Mouse (Mus musculus): Measurements from ENCODE around the gene Abcg1.

Abcg1 gene

GRCm38 (mm10) chr17:31077561-31077960 is 20.1 kb downstream of the Abcg1 start:
- DNase-seq (ENCODE audit: inconsistent age in 2 of 2, low spot score in 1 of 2), result peak in 1 of 2 experiments; percentile 67

- no peak for DNase-seq (ENCODE audit: inconsistent age in 2 of 2, low spot score in 1 of 2)
These were observed 21.1 kb downstream of the Abcg1 start for GRCm38 (mm10) chr17:31078581-31078980.

DNA sequence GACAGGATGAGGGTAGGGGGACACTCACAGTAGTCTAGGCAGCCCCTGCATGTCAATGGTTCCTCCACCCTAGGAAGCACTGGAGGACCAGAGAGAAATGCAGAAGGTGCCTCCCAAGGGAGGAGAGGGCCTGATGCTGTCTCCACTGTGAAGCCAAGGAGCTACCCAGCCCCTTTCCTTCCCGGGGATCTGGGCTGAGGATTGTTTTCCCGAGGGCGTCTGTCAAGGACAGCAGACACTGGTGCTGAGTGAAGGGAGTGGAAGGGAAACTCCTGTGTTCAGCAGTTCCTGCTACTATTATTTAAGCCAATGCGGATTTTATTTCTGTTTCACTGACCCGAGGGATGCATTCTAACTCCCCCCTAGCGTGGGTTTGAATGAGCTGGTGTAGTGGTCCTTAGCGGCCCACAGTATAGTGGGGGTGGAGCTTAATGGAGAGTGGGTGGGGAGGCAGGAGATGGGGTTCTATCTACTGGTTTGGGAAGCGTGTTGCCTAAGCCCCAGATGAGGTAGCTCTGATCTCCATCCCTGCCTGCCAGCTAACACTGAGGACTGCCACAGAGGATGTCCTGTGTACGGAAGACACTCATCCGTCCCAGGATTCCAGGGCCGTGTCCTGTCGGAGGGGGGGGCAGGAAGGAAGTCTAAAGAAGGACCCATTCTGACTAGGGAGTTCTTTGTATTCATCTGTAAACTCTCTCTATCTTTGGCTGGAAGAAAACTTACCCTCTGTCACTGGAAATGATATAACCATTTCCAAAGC is 21.8 kb downstream of the Abcg1 start:
- peak; percentile 35 to 58 for DNase-seq (ENCODE audit: inconsistent age in 2 of 2, low spot score in 1 of 2)

DNA sequence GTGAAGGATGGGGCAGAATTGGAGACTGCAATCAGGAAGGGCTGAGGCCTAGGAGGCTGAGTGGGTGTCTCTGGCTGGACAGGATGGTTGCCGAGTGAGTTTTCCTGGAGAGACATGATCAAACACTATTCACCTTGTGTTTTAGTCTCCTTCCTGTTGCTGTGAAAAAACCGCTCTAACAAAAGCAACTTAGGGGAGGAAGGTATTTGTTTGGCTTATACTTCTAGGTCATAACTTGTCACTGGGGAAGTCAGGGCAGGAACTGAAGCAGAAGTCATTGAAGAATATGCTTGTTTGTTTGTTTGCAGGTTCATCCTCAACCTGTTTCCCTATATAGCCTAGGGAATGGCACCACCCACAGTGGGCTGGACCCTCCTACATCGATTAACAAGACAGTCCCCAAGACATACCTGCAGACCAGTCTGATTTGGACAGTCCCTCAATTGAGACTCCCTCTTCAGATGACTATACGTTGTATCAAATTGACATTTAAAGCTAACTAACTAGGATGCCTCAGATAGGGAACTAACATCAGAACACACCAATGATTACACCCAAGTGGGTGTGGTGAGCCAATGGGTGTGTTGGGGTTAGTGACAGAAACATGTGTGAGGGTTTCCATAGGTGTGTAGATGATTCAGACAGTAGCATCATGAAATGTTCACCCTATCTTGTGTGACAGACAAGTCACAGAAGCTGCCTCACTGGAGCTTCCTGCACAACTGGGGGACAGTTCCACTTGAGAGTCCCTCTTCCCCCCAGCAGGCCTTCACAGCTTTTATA is 25.0 kb downstream of the Abcg1 start:
- DNase-seq (ENCODE audit: inconsistent age in 2 of 2, low spot score in 1 of 2), result no peak

- no peak for DNase-seq (ENCODE audit: inconsistent age in 2 of 2, low spot score in 1 of 2)
These were observed 28.0 kb downstream of the Abcg1 start for GRCm38 (mm10) chr17:31085519-31085918.

- DNase-seq (ENCODE audit: inconsistent age in 2 of 2, low spot score in 1 of 2), result no peak
These were observed 28.7 kb downstream of the Abcg1 start for GRCm38 (mm10) chr17:31086196-31086595.

GRCm38 (mm10) chr17:31088711-31089110 is 31.2 kb downstream of the Abcg1 start:
- DNase-seq (ENCODE audit: inconsistent age in 2 of 2, low spot score in 1 of 2), result no peak

GRCm38 (mm10) chr17:31089848-31090247 is 32.4 kb downstream of the Abcg1 start:
- no peak for DNase-seq (ENCODE audit: inconsistent age in 2 of 2, low spot score in 1 of 2)

DNA sequence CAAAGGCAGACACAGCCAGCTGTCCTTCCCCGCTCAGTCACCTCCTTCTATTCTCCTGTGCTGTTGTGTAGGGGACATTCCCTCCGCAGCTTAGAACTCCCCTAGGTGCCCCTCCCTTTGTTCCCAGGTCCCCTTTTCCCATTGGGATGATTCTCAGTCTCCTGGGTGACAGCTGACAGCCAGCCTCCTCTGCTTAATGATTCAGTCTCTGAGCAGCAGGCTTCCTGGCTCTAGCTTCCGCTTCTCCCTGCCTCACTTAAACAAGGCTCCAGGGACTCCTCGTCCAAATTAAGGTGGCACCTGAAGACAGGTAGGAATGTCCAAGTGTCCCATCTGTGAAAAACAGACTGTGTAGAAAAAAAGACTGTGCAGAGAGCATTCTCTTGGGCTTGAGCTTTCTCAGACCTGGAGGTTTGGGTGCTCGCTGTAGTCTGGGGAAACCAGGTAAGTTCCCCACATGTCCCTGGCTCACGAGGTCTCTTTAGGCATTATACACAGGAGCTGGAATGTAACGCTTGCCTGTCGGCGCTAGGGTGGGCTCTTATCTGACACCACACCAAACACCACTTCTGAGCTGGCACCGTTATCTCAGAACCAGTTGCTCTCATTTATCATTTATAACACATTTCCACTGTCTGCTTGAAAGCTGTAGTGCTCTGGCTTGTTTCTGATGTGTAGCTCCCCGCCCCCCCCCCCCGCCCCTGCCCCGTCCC is 33.7 kb downstream of the Abcg1 start:
- DNase-seq (ENCODE audit: inconsistent age in 2 of 2, low spot score in 1 of 2), result no peak

DNA sequence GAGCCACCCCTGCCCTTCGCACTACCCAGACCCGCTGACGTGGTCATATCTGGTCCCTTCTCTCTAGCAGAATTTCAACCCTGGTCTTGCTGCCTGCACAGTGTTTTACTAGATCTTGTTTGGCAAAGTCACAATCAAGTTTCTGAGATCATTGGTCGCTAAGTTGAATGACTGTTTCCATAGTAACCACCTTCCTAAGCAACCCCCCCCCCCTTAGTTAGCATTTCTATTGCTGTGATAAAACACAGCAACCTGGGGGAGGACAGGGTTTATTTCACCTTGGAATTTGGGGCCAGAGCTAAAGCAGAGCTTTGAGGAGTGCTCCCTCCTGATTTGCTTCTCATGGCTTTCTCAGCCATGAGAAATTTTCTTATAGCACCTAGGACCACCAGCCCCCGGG is 37.3 kb downstream of the Abcg1 start:
- DNase-seq (ENCODE audit: inconsistent age in 2 of 2, low spot score in 1 of 2), result no peak

DNA sequence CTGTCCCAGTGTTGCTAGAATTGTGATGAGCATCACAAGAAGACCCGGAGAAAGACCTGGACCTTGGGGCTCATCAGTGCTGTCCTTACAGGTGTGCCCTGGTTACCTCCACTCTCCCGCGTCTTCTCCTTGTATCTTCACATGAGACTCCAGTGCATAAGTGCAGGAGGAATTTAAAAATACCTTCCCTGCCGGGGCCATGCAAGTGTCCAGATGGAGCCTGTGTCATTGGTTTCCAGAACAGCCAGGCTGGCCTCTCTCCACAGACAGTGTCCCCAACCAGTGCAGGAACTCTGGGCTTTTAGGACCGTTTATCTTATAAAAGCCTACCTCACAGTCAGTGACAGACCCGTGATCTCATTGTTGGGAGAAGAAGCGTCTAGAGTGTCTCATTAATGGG is 38.1 kb downstream of the Abcg1 start:
- DNase-seq (ENCODE audit: inconsistent age in 2 of 2, low spot score in 1 of 2), result no peak

DNA sequence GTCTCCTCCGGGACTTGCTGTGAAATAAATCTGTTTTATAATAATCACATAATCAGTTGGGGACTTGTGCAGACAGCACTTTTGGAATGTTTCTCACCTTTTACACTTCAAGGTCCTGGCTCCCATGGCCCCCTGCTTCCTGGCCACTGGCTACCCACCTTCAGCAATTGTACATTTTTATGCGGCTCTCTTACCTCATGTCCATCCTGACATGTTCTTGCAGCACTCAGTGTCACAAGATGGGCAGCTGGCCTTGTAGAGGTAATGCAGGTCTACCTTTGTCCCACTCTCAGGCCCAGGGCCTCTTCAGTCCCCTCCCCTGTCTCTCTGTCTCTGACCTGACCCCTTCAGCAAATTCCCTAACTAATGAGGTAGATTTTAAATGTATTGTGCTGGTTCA is 39.4 kb downstream of the Abcg1 start:
- DNase-seq (ENCODE audit: inconsistent age in 2 of 2, low spot score in 1 of 2), result no peak

DNA sequence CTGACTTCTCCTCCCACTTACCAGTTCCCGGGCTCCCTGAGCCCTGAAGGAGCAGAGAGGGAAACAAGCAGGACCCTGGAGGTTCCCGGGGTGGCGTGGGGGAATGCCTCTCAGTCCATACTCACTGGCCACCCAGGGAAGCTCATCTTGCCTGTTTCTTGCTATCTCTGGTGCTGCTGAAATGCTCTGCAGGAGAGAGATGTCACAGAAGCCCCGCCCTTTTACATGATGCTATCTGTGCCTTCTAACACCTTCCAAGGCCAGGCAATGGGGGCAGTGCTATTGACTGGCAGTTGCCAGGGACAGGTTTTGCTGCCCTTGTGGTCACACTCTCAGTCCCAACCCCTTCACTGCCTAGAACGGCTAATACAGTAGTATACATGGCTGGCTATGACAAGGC is 41.3 kb downstream of the Abcg1 start:
- DNase-seq (ENCODE audit: inconsistent age in 2 of 2, low spot score in 1 of 2), result no peak

DNA sequence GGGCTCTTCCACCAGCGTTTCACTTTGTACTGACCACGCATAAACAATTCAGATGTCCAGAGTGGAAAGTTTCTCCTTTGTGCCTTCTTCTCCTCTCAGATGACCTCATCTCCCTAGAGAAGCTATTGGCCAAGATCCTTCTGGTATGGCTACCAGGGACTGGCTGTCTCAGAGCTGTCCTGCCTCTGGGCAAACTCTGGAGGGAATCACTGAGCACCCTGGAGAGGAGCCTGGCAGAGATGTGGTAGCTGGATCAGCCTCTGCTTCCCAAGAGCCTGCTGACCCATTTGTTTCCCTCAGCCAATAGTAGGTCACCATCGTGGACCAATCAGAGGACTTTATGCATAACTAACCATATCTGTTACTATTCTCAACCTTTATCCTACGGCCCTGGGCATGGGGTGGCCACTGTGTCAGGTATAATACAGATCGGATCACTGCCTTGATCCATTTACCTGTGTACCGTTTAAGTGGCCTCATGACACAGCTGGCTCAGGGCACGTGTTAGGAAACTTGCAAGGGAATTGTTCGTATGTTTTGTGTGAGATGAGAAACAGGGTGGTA is 45.6 kb downstream of the Abcg1 start:
- peak in 1 of 2 experiments; percentile 58 for DNase-seq (ENCODE audit: inconsistent age in 2 of 2, low spot score in 1 of 2)

DNA sequence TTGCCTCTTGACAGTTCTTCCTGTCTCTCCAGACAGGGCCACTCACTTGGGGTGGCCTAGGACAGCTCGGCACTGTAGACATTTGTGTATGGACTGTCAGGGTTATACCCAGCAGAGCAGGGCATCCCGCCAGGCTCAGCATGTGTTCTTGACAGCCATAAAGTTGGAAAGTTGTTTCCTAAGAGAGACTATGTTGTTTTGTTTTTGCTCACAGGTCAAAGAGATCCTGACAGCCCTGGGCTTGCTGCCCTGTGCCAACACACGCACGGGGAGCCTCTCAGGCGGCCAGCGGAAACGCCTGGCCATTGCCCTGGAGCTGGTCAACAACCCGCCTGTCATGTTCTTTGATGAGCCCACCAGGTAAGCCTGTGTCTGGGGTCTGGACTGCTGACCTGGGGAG is 46.3 kb downstream of the Abcg1 start:
- peak in 1 of 2 experiments; percentile 36 for DNase-seq (ENCODE audit: inconsistent age in 2 of 2, low spot score in 1 of 2)

DNA sequence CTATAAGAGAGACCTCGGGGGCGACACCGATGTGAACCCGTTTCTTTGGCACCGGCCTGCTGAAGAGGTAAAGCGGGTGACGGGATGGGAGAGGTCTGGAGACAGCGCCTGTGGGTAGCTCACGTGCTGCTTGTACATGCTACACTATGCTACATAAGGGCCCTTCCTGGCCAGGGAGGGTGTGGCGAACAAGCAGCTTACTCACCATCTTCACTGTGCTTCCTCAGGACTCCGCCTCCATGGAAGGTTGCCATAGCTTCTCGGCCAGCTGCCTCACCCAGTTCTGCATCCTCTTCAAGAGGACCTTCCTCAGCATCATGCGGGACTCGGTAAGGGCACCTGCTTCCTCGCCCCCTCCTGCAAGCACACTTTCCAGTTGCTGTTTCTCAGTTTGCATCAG is 50.9 kb downstream of the Abcg1 start:
- DNase-seq (ENCODE audit: inconsistent age in 2 of 2, low spot score in 1 of 2), result no peak

- DNase-seq (ENCODE audit: inconsistent age in 2 of 2, low spot score in 1 of 2), result no peak
These were observed 55.8 kb downstream of the Abcg1 start for GRCm38 (mm10) chr17:31113191-31113856.

- no peak for DNase-seq (ENCODE audit: inconsistent age in 2 of 2, low spot score in 1 of 2)
These were observed 58.6 kb downstream of the Abcg1 start for GRCm38 (mm10) chr17:31116063-31116462.

GRCm38 (mm10) chr17:31117946-31118345 is 60.5 kb downstream of the Abcg1 start:
- DNase-seq (ENCODE audit: inconsistent age in 2 of 2, low spot score in 1 of 2), result no peak

- peak; percentile 52 to 87 for DNase-seq (ENCODE audit: inconsistent age in 2 of 2, low spot score in 1 of 2)
These were observed 62.0 kb downstream of the Abcg1 start for GRCm38 (mm10) chr17:31119429-31119828.

DNA sequence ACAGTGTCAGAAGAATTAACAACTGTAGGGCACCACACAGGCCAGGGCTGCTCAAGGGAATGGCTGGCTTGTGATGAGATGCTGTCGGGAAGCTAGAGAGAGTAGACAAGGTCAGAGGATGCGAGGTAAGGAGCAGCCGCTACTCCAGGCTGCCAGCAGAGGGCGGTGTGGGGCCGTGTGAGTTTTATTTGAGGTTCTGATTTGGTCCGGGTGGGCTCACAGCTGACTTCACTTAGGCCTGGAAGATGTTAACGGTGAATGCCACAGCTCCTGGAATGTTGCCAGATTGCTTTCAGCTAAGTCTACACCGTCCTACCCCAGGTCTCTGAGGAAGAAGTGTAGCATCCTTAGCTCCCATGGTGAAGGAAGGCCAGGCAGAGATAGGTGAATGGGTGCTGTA is 64.5 kb downstream of the Abcg1 start:
- peak; percentile 11 to 45 for DNase-seq (ENCODE audit: inconsistent age in 2 of 2, low spot score in 1 of 2)

Measured in adrenal gland, adult (tissue).